Mouse (Mus musculus) forebrain, embryonic 11.5 days (tissue): ENCODE results near the gene Ptprcap. TPM values are rescaled to one million over a fixed set of nuclear protein-coding genes. Genes with fewer than 3 reads are reported as not detected.

Source experiments
- ATAC-seq: fragments of 200-750 bp; cut with Nextera tagmentation; replicated peaks from 2 replicates; pipeline ENCODE4 v1.8.0; 2017; ENCODE audit warnings: moderate TSS enrichment; ENCODE audit not compliant: low FRiP score
- DNase-seq: peaks from one replicate; pipeline ENCODE4 v3.0.0-alpha.2; 2017; ENCODE audit warnings: low spot score
- H3K27ac ChIP-seq: fragments of 300-500 bp; sonication (generic); 2 replicates; pipeline ENCODE4 v1.5.1; 2014; ENCODE audit warnings: low read depth, low read length
- H3K27me3 ChIP-seq: fragments of 300-500 bp; sonication (generic); 2 replicates; pipeline ENCODE4 v1.6.1; 2014; ENCODE audit warnings: mild to moderate bottlenecking, low read length, mixed read lengths; ENCODE audit not compliant: control insufficient read depth, insufficient read depth
- H3K36me3 ChIP-seq: fragments of 300-500 bp; sonication (generic); 2 replicates; pipeline ENCODE4 v1.6.1; 2014; ENCODE audit warnings: mild to moderate bottlenecking, low read length, moderate library complexity, mixed read lengths; ENCODE audit not compliant: control insufficient read depth, insufficient read depth
- H3K4me1 ChIP-seq: fragments of 300-500 bp; sonication (generic); replicated peaks from 2 replicates; pipeline ENCODE4 v1.6.1; 2014; ENCODE audit warnings: low read length, mixed read lengths; ENCODE audit not compliant: control insufficient read depth, insufficient read depth
- H3K4me2 ChIP-seq: fragments of 300-500 bp; sonication (generic); 2 replicates; pipeline ENCODE4 v1.6.1; 2014; ENCODE audit warnings: low read depth, mild to moderate bottlenecking, low read length, moderate library complexity, mixed read lengths; ENCODE audit not compliant: severe bottlenecking
- H3K4me3 ChIP-seq: fragments of 300-500 bp; sonication (generic); 2 replicates; pipeline ENCODE4 v1.5.1; 2014; ENCODE audit warnings: low read depth, low read length
- H3K9ac ChIP-seq: fragments of 300-500 bp; sonication (generic); 2 replicates; pipeline ENCODE4 v1.6.1; 2014; ENCODE audit warnings: low read length
- H3K9me3 ChIP-seq: fragments of 300-500 bp; sonication (generic); 2 replicates; pipeline ENCODE4 v1.6.1; 2016; ENCODE audit warnings: low read length, mixed read lengths; ENCODE audit not compliant: control insufficient read depth
- WGBS: fragments of 180-500 bp; shearing (Covaris S2); extraction: QIAGEN DNeasy Blood & Tissue Kit; methylation state at CpG from one replicate; pipeline ENCODE4 v1.1.7; 2014; 5-methylcytosine and 5-hydroxymethylcytosine counted together
- polyA plus RNA-seq: library from polyadenylated mRNA; unstranded; fragments of >200 nt; fragmentation: Nextera tagmentation; extraction: Ambion mirVana; gene quantifications from 2 replicates; pipeline ENCODE4 v1.2.1, GENCODE M21; 2014

Gene Ptprcap
- polyA plus RNA-seq, 1 experiment from 2014 or later, result 0.96 TPM

- WGBS, result 93% methylated on average over 10 of the region's 10 CpGs
- Histone ChIP-seq H3K36me3 (no peaks in the 10 kb centered on the region; the same call in 1 of the 2 replicates), H3K27me3 (no peaks in the 10 kb centered on the region), H3K27ac (no peak overlapping the region), H3K4me3 (no peak overlapping the region), H3K4me2 (no peak overlapping the region), H3K4me1 (no peaks in the 10 kb centered on the region), H3K9ac (no peak overlapping the region), H3K9me3 (no peaks in the 10 kb centered on the region)
- DNase-seq (no peak), ATAC-seq (no peak)
These were observed 38.9 kb upstream of the Ptprcap start for GRCm38 (mm10) chr19:4114551-4114950.

DNA sequence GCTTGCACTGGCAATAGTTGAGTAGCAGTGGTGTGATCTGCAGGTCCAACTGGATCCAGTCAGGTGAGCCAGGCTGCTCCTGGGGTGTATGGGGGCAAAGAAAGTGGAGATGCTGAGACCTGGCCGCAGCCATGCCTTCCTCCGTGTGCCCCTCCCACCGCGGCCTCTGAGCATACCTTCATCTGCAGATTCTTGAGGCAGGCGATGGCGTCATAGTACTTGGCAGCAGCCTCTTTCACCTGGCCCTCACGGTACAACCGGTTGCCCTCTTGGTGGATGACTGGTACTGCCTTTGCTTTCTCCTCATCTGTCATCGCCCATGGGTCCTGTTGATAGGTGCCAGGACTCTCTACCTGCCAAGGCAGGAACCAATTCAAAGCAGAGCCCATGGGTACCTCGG lies 38.3 kb upstream of the Ptprcap start:
- Histone ChIP-seq H3K27me3 (no peaks in the 10 kb centered on the region), H3K9ac (no peak overlapping the region), H3K27ac (no peak overlapping the region), H3K36me3 (no peaks in the 10 kb centered on the region; the same call in 1 of the 2 replicates), H3K4me2 (no peak overlapping the region), H3K4me3 (no peak overlapping the region), H3K9me3 (no peaks in the 10 kb centered on the region), H3K4me1 (no peaks in the 10 kb centered on the region)
- 95% methylated on average over 10 of the region's 10 CpGs for WGBS
- no peak for DNase-seq
- ATAC-seq, result no peak

DNA sequence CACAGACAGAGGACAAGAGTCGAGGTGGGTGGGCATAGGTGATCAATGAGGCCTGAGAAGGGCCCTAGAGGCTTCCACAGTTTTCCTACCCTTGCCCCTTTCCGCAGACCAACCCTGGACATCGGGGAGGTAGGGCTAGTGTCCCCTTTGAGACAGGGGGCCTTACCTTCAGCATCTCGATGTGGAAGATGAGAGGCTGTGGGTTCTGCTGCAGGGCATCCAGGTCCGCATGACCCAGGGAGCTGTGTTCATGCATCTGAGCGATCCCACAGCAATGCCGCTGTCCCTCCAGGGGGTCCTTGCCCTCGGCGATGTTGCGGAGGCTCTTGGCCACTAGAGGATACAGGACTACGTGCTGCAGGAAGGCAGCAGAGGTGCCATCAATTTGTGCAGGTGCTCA lies 37.6 kb upstream of the Ptprcap start:
- 82% methylated on average over 11 of the region's 11 CpGs for WGBS
- DNase-seq, result no peak
- no peak for ATAC-seq

DNA sequence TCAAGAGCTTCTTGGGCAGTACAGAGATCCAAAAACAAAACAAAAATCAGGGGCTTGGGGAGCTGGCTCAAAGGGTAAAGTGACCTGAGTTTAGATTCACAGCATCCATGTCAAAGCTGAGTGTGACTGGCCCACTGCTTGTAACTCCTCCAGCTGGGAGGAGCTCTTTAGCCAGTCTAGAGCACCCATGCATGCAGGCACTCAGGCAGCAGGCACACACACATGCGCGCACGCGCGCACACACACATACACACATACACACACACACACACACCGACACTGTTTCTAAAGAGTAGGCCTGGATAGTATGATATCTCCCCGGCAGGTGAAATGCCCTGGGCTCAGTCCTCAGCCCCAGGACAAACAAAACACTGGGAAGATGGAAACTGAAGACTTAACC lies 36.4 kb upstream of the Ptprcap start:
- Histone ChIP-seq H3K9me3 (no peaks in the 10 kb centered on the region), H3K4me1 (peaks cover 2% of the 10 kb centered on the region; the same call in 1 of the 2 replicates), H3K9ac (no peak overlapping the region), H3K36me3 (no peaks in the 10 kb centered on the region; the same call in 1 of the 2 replicates), H3K4me2 (no peak overlapping the region), H3K4me3 (no peak overlapping the region), H3K27me3 (no peaks in the 10 kb centered on the region), H3K27ac (no peak overlapping the region)
- WGBS, result 97% methylated on average over 7 of the region's 7 CpGs
- ATAC-seq (no peak), DNase-seq (no peak)

More for the DNA sequence above, 37.6 kb upstream of the Ptprcap start:
- 0 out of 2 replicates have a peak, but pooled peaks cover 2% of the 10 kb centered on the region for H3K4me1 ChIP-seq
- no peaks in the 10 kb centered on the region for H3K9me3 ChIP-seq
- no peak overlapping the region for H3K27ac ChIP-seq
- H3K27me3 ChIP-seq, result no peaks in the 10 kb centered on the region
- H3K9ac ChIP-seq, result no peak overlapping the region
- H3K4me2 ChIP-seq, result no peak overlapping the region
- no peak overlapping the region for H3K4me3 ChIP-seq
- H3K36me3 ChIP-seq, result no peaks in the 10 kb centered on the region; the same call in 1 of the 2 replicates

GRCm38 (mm10) chr19:4118350-4118749 lies 35.1 kb upstream of the Ptprcap start:
- Histone ChIP-seq H3K27me3 (no peaks in the 10 kb centered on the region), H3K9ac (no peak overlapping the region), H3K4me2 (no peak overlapping the region), H3K4me3 (no peak overlapping the region), H3K36me3 (no peaks in the 10 kb centered on the region; the same call in 1 of the 2 replicates), H3K4me1 (peaks cover 2% of the 10 kb centered on the region; the same call in 1 of the 2 replicates), H3K9me3 (no peaks in the 10 kb centered on the region), H3K27ac (no peak overlapping the region)
- ATAC-seq (no peak), DNase-seq (no peak)
- 91% methylated on average over 2 of the region's 2 CpGs for WGBS

DNA sequence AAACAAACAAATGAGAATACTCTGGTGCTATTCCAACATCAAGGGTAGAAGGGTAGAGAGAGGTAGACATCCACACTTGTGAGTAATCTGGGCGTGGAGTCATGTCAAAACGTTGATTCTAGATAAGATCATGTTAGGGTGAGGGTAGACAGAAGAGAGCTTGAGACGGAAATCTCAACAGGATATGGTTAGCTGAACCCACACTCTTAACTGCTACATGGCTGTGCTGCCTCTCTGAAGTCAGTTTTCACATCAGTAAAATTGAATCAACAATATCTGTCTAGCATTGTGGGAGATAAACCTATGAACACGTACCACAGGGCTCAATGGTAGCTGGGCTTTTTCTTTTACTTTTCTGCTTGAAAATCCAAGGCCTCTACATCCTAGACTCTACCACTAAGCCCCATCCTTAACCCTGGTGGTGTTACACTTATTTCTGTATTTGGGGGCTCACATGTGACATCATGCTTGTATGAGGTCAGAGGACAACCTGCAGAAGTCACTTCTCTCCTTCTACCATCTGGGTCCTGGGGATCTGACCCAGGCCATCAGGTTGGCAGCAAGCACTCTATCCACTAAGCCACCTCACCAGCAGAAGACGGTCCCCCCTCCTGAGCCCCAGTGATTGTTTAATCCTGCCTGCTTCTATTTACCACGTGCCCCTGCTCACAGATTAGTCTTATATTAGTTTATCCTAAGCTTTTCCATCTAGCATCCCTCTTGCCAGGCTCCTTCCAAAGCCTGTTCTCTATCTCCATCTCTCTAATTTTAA lies 33.5 kb upstream of the Ptprcap start:
- Histone ChIP-seq H3K27ac (no peak overlapping the region), H3K4me3 (no peak overlapping the region), H3K4me1 (peaks cover 2% of the 10 kb centered on the region; the same call in 1 of the 2 replicates), H3K36me3 (no peaks in the 10 kb centered on the region; the same call in 1 of the 2 replicates), H3K9ac (peak overlapping the region; percentile 32), H3K27me3 (no peaks in the 10 kb centered on the region), H3K4me2 (no peak overlapping the region), H3K9me3 (no peaks in the 10 kb centered on the region)
- 90% methylated on average over 6 of the region's 6 CpGs for WGBS
- ATAC-seq (no peak), DNase-seq (no peak)

DNA sequence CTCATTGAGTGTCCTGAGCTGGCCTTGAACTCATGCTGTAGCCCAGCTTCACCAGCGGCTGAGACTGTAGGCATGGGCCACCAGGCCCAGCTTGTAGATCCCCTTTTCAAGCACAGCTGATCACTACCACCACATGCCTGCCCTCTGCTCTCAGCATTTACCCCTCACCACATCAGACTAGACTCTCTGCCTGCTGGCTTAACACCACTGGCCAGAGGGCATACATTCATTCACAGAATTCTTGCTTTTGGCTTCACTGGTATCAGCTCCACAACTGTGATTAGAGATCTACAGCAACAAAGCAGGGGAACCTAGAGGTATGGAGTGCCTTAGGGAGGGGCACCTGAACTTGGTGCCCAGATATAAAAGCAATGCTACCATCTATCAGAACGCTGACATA lies 32.9 kb upstream of the Ptprcap start:
- ATAC-seq (no peak), DNase-seq (no peak)
- Histone ChIP-seq H3K4me1 (peaks cover 3% of the 10 kb centered on the region; the same call in 1 of the 2 replicates), H3K9ac (peak overlapping the region; percentile 32), H3K4me2 (peak overlapping the region; percentile 60; the same call in 1 of the 2 replicates), H3K27ac (no peak overlapping the region), H3K4me3 (no peak overlapping the region), H3K27me3 (no peaks in the 10 kb centered on the region), H3K9me3 (no peaks in the 10 kb centered on the region), H3K36me3 (no peaks in the 10 kb centered on the region; the same call in 1 of the 2 replicates)
- WGBS, result 95% methylated on average over 2 of the region's 2 CpGs

DNA sequence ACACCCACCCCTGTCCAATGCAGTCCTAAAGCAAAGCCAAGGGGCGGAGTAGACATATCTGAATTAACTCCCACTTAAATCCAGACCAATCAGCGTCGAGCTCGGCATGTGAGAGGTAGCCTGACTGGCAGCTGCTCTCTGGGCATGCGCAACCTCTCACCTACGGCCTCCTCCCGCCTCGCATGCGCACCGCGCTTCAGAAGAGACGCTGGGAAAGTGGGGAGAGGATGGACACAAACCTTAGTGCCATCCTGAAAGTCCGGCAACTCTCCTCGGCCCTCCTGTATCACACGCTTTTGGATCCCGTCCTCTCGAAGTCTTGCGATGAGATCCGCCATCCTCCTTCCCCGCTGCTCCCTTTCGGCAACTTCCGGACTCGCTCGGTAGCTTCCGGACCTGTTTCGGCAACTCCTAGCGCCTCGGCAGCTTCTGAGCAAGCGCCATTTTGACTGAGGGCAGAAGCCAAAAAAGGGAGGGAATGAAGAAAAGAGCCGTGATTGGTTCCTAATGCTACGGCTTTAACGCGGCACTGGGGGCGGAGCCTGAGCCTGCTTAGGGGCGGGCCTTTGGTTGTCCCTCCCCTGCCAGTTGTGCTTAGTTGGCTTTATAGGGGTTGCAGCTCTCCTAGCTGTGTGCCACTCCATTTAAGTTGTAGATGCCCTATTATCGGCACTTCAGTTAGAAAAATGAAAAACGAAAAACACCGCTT lies 32.2 kb upstream of the Ptprcap start:
- H3K9ac ChIP-seq, result peak overlapping the region; percentile 64
- DNase-seq (peak; percentile 96), ATAC-seq (peak; percentile 83)
- H3K27me3 ChIP-seq, result no peaks in the 10 kb centered on the region
- H3K36me3 ChIP-seq, result no peaks in the 10 kb centered on the region; the same call in 1 of the 2 replicates
- peak overlapping the region; percentile 60 for H3K4me2 ChIP-seq
- WGBS, result 5% methylated on average over 38 of the region's 38 CpGs
- peak overlapping the region; percentile 69 for H3K27ac ChIP-seq
- H3K4me3 ChIP-seq, result peak overlapping the region; percentile 39
- H3K4me1 ChIP-seq, result peaks cover 3% of the 10 kb centered on the region; the same call in 1 of the 2 replicates
- H3K9me3 ChIP-seq, result no peaks in the 10 kb centered on the region
